Mouse (Mus musculus): ENCODE results near the gene Slc12a5.

Slc12a5 gene

DNA sequence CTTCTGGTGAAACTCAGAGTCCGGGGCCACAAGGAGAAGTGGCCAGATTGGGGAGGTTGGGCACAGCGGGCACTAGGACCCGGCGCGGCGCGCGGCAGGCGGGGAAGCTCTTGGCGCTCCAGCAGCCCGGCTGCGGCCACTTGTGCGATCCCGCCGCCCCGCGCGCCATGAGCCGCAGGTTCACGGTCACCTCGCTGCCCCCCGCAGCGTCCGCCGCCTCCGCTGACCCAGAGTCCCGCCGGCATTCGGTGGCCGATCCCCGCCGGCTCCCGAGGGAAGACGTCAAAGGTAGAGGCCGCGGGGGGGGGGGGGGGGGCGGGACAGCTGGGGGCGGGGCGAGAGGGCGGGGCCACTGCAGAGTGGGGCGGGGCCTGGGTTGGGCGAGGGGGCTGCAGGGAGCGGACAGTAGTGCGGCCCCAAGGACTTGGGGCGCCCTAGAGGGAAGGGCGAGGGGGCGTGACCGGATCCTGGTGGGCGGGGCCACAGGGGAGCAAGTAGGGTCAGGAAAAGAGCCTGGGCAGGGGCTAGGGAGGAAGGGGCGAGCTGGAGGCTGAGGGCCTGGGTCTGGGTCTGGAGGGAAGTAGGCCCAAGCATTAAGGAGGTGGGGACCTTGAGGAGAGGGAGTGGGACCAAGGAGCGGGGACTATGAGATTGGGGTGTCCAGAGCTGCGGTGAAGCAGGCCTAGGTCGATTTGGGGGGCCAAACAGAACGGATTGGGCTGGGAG is at the start of gene Slc12a5:
Slc12a5 (plus strand) TSS at position 87 of the 726 bp plus-strand sequence.
- peak; percentile 56 for DNase-seq

DNA sequence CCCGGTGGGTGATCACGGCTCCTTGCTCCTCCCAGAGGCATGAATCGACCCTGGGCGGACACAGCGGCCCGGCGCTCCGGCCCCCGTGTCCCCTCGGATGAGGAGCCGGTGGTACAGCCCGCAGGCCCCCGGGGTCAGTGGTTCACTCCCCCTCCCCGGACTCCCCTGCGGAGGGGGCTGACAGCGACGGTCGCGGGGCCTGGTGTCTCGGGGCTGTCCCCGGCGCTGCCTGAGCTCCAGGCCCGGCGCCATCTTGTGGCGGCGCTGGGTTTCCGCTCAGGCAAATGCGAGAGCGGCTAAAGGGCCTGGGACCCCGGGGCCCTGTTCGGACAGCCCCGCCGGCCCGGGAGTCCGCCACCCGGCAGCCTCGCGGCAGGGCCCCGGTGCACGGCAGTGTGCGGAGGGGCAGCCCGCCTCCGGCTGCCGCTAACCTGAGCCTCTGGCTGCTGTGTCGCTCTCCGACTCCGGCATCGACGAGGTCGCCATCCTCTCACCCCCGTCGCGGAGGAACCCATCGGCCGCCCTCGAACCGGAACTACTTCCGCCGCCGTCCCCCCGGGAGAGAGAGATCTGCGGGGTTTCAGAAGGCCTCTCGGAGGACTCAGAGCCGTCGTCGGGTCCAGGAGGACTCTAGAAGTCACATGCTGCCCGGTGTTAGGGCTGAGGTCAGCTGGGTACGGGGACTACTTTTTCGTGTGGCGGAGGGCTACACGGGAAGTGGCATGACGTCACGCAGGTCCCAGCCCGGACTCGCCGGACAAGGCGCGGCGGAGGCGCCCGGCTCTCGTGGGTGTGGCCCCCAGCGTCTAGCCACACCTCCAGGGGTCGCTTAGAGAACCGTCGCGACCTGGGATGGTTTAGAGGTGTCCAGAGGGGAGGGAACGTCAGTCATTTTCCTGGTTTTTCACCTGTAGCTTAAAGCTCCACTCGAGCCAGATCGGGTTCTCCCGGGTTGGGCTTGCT is 49.2 kb upstream of the Slc12a5 start, which contains the start of gene Zfp335:
Zfp335 (minus strand) TSS at position 672 of the 963 bp plus-strand sequence.
- peak; percentile 95 for DNase-seq

DNA sequence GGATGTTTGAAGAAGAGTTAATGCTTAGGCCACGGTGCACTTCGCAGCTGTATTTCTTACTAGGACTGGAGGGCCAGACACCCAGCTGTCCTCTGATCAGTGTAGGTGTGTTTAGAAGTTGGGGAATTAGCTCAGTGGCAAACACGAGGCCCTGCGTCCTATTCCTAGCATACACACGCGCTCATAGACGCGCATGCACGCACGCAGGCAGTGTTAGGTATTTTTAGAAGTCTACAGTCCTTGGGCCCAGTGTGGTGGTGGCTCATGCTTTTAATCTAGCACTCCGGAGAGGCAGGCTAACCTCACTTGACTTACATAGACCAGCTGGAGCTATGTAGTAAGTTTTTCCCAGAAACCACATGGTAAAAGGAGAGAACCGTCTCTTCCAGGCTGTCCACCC is 48.5 kb upstream of the Slc12a5 start:
- DNase-seq, result peak; percentile 48

DNA sequence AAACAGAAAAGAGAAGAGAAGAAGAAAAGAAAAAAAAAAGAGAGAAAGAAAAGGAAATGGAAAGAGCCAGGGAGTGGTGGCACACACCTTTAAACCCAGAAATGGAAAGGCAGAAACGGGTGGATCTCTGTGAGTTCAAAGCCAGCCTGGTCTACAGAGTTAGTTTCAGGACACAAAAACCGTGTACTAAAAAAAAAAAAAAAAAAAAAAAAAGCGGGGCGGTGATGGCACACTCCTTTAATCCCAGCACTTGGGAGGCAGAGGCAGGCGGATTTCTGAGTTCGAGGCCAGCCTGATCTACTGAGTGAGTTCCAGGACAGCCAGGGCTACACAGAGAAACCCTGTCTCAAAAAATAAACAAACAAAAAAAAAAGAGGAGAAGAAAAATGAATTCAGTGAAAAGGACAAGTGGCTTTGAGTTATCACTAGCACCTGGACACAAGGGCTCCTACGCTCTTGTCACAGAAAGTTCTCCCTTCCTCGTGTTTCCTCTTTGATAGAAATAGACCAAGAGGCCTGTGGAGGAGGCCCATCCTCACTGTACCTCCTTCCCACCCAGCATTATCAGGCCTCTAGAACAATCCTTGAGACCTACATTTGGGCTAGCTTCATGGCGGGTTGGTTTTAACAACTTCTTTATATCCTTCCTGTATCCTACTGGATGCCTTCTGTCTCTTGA is 47.7 kb upstream of the Slc12a5 start:
- DNase-seq, result no peak

DNA sequence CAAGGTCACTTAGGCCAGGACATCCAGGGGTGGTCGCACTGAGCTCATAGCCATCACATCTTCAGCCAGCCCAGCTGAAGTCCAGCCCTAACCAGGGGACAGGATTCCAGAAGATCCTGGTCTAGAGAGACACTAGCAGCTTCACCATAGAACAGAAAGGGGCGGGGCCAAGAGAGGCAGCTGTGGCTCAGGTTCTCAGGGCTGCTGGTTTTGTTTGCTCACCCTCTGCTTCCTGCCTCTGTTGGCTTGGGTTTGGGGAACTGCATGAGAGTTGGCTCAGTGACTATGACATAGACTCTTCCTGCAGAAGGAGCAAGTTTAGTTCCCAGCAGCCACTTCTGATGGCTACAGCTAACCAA is 47.2 kb upstream of the Slc12a5 start:
- peak; percentile 68 for DNase-seq

DNA sequence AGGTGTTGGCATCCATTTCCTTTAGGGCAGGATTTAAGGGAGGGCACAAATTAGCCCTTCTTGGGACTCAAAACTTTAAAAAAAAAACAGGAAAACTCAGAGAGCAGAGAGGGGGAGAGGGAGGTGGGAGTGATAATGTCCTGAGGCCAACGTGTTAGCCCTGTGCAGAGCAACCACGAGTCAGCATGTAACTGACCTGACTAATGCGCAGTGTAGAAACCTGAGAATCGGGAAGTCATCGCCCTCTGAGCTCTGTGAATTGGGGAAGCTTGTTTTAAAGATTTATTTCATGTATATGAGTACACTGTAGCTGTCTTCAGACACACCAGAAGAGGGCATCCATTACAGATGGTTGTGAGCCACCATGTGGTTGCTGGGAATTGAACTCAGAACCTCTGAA is 43.8 kb upstream of the Slc12a5 start:
- DNase-seq, result no peak

DNA sequence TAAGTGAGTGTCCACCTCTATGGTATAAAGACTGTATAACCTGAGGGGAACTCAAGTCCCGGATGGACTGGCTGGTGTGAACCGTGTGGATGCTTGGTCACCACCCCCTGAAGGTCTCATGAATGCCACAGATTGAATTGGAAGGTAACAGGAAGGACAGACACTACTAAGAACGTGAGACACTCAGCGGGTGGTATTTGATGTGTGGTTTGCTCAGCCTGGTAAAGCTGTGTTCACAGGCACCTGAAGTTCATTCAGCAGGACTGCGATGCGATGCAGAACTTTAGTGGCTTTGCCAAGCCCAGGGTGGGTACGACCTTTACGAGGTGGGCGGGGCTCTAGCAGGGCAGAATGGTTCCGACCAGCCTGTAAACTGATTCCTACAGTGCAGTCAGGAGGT is 43.2 kb upstream of the Slc12a5 start:
- no peak for DNase-seq

DNA sequence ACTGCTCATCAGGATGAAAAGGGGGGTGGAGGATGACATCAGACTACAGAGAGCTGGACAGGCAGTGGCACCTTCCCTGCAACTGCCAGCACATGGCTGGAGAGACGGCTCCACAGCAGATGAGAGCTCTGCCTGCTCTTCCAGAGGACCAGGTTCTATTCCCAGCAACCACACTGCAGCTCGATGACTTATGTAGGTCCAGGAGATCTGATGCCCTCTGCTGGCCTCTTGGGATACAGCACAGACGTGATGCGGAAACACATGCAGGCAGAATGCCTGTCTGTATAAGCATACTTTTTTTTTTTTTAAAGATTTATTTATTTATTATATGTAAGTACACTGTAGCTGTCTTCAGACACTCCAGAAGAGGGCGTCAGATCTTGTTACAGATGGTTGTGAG is 42.3 kb upstream of the Slc12a5 start:
- DNase-seq, result peak; percentile 40

DNA sequence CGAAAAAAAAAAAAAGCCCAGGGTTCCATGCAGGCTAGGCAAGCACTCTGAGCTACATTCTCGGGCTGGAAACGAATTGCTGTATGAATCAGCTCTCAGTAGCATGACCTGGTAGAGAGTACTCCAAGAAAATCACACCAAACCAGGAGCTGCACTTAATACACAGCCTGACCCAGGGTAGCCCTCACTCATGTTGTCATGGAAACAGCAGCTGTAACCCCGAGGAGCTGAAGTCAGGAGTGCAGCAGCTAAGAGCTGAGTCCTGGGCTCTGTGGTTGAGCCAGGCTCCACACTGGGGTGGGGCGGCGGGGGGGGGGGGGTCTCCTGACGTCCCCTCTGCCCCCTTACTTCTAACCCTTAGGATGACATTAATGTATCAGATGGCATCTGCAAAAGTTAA is 38.6 kb upstream of the Slc12a5 start:
- no peak for DNase-seq

DNA sequence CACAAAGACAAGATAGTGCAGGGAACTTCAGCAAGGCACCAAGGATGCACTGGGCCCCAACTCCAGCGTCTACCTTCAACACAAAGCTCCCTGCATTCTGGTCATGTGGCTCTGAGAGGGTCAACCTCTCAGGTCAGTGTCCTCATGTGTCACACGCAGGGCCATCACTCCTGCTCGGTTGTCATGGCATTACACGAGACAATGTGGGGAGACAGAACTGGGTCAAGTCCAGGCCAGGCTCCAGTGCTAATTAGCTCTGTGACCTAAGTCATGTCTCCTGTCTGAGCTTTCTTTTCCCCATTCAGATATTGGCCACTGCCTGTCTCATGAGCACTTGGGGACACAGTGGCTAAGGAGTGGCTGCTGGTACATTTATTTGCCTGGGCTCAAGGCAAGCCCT is 37.3 kb upstream of the Slc12a5 start:
- no peak for DNase-seq

DNA sequence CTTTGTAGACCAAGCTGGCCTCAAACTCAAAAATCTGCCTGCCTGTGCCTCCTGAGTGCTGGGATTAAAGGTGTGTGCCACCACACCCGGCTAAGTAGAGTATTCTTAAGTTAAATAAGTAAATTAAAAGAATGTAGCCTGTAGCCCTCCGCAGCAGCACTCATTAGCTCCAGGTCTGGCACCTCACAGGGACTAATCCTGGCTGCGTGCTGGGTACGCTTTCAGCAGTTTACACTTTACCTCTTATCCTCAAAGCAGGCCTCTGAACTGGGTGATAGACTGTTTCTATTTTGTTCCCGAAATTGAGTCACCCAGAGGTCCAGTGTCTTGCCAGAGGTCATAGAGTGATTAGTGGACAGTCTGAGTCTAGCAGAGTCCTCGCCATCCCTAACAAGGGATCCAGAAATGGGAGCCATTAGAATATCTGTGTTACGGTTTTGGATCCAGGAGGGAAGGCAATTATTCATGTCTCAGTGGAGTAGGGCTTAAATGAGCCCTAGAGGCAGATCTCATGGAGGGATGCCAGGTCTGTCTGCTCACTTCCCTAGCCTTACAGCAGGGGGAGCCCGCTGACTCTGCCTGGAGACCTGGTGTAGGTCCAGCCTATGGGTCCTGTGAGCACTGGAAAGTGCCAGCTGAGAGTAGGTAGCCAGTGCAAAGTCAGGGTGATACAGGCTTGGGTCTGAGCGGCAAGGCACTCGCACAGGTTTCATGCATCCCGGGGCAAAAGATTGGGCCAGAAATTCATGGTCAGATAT is 36.3 kb upstream of the Slc12a5 start:
- peak; percentile 93 for DNase-seq

DNA sequence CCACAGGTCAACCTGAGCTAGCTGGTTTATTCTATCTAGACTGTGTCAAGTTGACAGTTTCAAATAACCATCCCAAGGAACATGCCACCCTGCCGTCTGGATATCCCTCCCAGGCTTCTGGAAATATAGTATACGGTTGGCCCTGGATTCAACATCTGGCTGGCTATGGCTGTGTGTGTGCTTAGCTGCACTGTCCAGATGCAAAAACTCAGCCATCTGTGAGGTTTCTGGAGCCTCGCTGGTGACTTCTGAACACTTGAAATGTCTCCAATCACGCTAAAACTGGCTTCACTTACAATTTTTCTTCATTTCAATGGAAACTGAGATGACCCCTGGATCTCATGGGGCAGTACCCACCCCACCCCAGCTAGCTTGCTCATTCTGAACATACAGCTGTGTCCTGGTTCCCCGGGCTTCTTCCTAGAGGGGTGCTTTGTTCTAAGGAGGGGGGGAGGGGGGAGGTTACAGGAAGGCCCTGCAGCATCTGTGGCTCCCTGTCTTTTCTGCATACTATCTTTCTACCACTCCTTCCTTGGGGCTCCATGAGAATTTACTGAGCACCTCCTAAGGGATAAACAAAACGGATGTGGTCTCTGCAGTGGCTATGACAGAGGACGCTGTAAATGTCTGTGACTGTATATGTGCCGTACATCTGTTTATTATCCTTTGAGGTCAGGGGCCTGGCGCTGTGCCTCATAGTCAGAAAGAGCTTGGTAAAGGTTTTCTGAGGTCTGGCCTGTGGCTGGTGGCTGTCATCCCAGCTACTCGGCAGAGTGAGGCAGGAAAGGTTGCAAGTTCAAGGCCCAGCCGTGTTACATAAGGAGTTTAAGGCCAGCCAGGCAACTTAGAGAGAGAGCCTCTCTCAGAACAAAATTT is 29.7 kb upstream of the Slc12a5 start:
- no peak for DNase-seq

DNA sequence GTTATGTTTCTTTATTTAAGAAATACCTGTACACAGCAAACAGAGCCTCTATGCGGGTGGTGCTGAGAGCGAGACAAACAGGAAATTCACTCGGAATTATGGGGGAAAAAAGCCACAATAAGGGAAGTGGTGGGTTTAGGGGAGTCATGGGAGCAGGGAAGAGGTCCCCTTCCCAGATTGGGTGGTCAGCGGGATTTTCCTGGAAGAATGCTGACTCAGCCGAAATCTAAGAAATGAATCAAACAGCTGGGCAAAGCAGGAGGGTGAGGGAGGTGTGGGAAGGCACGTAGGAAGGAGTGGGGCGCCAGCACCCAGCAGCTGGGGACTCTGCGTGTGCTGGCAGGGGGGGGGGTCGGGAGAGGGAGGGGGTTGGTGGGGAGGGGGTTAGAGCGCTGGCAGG is 27.1 kb upstream of the Slc12a5 start:
- DNase-seq, result no peak

DNA sequence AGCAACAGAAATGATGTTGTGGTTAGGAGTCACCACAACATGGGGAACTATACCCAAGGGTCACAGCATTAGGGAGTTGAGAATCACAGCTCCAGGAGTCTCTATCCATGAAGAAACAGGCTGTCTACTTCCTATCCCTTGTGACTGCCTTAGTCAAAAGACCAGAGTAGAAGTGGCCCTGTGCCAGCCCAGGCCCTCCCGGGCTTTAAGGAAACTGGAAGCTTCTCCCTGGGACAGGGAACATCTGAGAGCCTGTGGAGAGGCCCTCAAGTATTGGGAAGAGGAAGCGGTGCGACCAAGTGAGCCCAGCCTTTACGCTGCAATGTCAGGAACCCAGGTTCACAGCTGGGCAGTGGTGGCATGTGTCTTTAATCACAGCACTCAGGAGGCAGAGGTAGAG is 24.6 kb upstream of the Slc12a5 start:
- DNase-seq, result no peak

DNA sequence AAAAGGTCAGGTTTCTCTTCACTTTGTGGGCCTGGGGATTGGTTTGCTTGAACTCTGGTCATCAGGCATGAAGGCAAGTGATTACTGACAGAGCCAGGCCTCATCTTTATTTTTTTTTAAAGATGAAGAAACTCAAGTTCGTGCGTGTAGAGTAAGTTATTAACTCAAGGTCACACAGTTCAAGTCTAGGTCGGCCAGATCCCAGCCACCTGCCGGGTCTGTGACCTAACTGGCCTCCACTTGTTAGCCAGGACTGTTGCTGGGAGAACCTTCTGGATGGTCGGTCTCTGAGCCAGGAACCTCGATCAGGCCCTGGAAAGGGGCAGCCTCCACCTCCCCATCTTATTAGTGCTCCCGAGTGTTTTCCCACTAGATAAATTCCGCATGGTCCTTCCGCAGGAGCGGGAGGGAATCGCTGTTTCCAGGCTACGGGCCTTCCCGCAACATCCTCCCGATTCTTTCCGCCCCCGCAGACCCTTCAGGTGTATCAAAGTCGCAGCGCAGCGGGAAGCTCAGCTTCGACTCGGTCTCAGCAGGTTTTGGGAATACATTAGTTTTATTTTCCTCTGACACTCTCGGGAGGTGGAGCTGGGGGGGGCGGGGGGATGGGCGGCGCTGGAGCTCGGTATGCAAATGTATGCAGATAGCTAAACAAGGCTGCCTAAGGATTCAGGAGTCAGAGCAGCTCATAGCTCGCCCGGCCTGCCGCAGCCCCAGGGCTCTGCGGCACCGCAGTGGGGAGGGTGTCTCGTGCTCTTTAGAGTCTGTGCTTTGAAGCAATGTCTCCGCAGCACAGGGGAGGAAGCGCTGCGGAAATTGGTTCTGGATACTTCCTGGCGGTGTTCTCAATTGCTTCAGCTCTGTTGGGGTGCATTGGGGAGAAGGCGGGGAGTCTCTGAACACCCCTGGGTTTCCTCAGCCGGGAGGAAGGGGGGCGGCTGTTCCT is 22.2 kb upstream of the Slc12a5 start:
- no peak for DNase-seq

DNA sequence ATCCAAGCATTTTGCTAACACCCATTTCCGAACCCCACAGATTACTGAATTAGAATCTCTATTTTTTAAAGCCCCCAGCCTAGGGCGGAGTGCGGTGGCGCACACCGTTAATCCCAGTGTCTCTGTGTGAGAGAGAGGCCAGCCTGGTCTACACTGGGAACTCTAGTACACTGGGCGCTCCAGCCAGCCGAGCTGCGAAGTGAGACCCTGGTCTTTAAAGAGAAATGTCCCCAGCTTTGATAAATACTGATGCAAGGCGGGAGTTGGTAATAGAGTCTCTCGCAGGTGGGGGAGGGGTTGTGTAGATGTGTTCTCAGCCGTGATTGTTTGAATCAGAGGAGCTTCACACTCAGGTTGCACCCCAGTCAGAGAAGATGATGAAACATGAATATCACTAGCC is 21.5 kb upstream of the Slc12a5 start:
- no peak for DNase-seq

DNA sequence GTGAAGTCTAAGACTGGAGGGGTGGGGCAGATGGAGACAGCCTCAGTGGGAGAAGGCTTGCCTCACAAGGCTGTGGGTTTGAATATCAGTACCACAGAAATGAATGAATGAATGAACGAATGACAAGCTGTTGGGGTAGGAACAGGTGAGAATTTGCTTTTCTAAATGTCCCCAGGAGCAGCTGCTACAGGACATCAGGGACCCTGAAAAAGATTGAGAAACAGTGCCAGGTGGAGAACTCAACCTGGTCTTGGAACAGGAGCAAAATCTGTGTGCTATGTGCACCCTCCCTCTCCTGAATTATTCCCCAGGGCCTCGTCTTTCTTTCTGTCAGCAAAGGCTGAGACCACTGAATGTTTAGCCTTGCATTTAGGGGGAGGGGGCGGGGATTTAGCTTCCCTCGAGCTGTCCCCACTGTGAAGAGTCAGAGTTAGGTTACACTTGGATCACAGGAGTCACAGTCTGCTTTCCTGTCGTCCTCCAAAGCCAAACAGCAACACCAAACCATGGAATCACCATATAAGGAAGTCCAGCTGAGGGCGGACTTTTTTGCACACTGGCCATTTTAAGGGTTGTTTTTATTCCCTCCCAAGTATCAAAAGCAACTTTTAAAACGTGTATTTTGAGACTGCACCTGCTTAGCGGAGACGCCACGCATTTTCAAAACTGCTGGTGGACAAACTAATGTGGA is 20.3 kb upstream of the Slc12a5 start, which contains the start of gene Mmp9:
Mmp9 (plus strand) TSS at position 641 of the 691 bp plus-strand sequence.
- no peak for DNase-seq

DNA sequence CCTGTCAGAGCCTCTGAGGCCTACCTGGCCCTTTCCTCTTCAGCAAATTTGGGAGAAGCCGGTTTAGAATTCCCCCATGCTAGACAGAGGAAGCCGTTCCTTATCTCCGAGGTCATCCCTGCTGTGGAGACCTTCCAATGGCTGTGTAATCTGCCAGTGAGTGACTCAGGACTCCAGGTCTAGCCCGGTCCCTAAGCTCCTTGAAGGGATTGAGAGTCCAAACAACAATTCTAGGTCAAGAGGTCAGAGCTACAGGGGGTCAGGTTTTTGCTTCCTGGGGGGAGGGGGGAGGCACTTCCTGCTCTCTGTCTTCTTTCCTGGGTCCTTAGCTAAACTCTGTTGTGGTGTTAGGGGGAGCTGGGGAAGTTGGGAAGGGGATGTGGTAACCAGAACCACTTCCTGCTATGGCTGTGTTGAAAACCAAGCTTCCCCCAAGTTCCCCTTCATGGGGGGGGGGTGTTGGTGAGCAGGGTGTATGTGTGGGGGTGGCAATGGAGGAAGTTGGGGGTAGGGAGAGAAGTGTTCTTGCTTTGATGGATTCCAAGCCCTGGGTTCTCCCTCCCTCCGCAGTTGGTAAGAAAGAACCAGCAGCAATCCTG is 17.8 kb upstream of the Slc12a5 start:
- DNase-seq, result no peak

DNA sequence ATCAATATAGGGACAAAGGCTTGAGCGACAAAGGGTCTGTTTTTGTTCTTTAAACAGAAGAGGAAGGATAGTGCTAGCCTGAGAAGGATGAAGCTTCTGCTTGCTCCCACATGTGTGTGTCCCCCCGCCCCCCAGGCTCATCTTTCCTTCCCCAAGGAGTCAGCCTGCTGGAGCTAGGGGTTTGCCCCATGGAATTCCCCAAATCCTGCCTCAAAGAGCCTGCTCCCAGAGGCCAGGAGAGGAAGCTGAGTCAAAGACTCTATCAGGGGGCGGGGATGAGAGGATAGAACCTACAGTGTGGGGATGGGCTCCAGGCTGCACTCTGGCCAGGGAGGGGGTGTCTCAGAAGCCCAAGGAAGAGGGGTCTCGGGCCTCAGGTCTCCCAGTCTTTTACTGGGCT is 13.1 kb upstream of the Slc12a5 start:
- DNase-seq, result no peak

Measured in lung, postnatal 10 days (tissue).